Mouse (Mus musculus): ENCODE results near the gene Chn1.

- no peak for TF ChIP-seq CTCF (IDR thresholded peaks at IDR 0.05; ENCODE audit: borderline replicate concordance, insufficient read depth, low read length)
- no peak for TF ChIP-seq POLR2A (IDR thresholded peaks at IDR 0.05; ENCODE audit: low read depth, low read length)
Observed at GRCm38 (mm10) chr2:73591246-73591645, 183.9 kb downstream of the Chn1 start.
